Mouse (Mus musculus) MEL (cell line): ENCODE data around the gene Fthl17c. TPM values are rescaled to one million over a fixed set of nuclear protein-coding genes. Genes with fewer than 3 reads are reported as not detected.

ENCODE experiments used
- DNase-seq: peaks from one replicate; pipeline ENCODE4 v3.0.0; 2011; ENCODE audit warnings: low read depth, low spot score
- H3K27ac ChIP-seq: 2 replicates; pipeline ENCODE4 v1.5.1; 2012; ENCODE audit warnings: low read depth, mild to moderate bottlenecking, control low read depth, low read length, moderate library complexity; ENCODE audit not compliant: control insufficient read depth
- H3K27me3 ChIP-seq, 2 experiments: fragments of 150-350 bp in 1 of 2; sonication (generic) in 1 of 2; 2 replicates each; pipeline ENCODE4 v1.6.1; 2012; ENCODE audit warnings: low read length in 2 of 2, mild to moderate bottlenecking in 2 of 2, improper control_type of control experiment in 1 of 2, moderate library complexity in 1 of 2; ENCODE audit not compliant: insufficient read depth in 2 of 2, control insufficient read depth in 1 of 2
- H3K36me3 ChIP-seq, 2 experiments: 2 replicates each; pipeline ENCODE4 v1.6.1; 2012 to 2014; ENCODE audit warnings: low read length in 2 of 2, improper control_type of control experiment in 1 of 2, inconsistent platforms in 1 of 2, mild to moderate bottlenecking in 1 of 2; ENCODE audit not compliant: insufficient read depth in 2 of 2, control insufficient read depth in 1 of 2
- H3K4me1 ChIP-seq, 2 experiments: fragments of 150-350 bp in 1 of 2; sonication (generic) in 1 of 2; 2 replicates each; pipeline ENCODE4 v1.6.1; 2012; ENCODE audit warnings: low read length in 2 of 2, improper control_type of control experiment in 1 of 2, mild to moderate bottlenecking in 1 of 2; ENCODE audit not compliant: insufficient read depth in 2 of 2, control insufficient read depth in 1 of 2
- H3K4me3 ChIP-seq, 2 experiments: fragments of 150-350 bp in 1 of 2; sonication (generic) in 1 of 2; 2 replicates each; pipeline ENCODE4 v1.5.1; 2012; ENCODE audit warnings: low read depth in 2 of 2, low read length in 2 of 2, mild to moderate bottlenecking in 2 of 2, moderate library complexity in 2 of 2, control low read depth in 1 of 2, improper control_type of control experiment in 1 of 2; ENCODE audit not compliant: control insufficient read depth in 1 of 2, insufficient read depth in 1 of 2
- H3K79me2 ChIP-seq: 2 replicates; pipeline ENCODE4 v1.6.1; 2012; ENCODE audit warnings: mild to moderate bottlenecking, low read length, moderate library complexity; ENCODE audit not compliant: control insufficient read depth, poor library complexity, insufficient read depth
- H3K9ac ChIP-seq: 2 replicates; pipeline ENCODE4 v1.6.1; 2012; ENCODE audit warnings: low read depth, mild to moderate bottlenecking, control low read depth, low read length, moderate library complexity; ENCODE audit not compliant: control insufficient read depth, poor library complexity, severe bottlenecking
- H3K9me3 ChIP-seq: fragments of 150-350 bp; sonication (generic); replicated peaks from 2 replicates; pipeline ENCODE4 v1.6.1; 2012; ENCODE audit warnings: mild to moderate bottlenecking, low read length, improper control_type of control experiment, moderate library complexity; ENCODE audit not compliant: insufficient read depth
- CHD2 ChIP-seq: IDR thresholded peaks from 2 replicates; pipeline ENCODE4 v1.6.1; 2011; ENCODE audit warnings: low read length, improper control_type of control experiment
- EP300 ChIP-seq, 2 experiments: IDR thresholded peaks; 2 replicates each; pipeline ENCODE4 v1.6.1; 2011; ENCODE audit warnings: improper control_type of control experiment in 2 of 2, low read length in 2 of 2, low read depth in 1 of 2, mild to moderate bottlenecking in 1 of 2
- ETS1 ChIP-seq: IDR thresholded peaks from 2 replicates; pipeline ENCODE4 v1.6.1; 2012; ENCODE audit warnings: low read depth, mild to moderate bottlenecking, inconsistent platforms, low read length, improper control_type of control experiment, moderate library complexity
- GATA1 ChIP-seq: IDR thresholded peaks from 2 replicates; pipeline ENCODE4 v1.6.1; 2011; ENCODE audit warnings: low read depth, low read length, improper control_type of control experiment
- HCFC1 ChIP-seq: IDR thresholded peaks from 2 replicates; pipeline ENCODE4 v1.6.1; 2012; ENCODE audit warnings: low read depth, mild to moderate bottlenecking, inconsistent platforms, low read length, improper control_type of control experiment, moderate library complexity
- JUND ChIP-seq: IDR thresholded peaks from 2 replicates; pipeline ENCODE4 v1.6.1; 2011; ENCODE audit warnings: low read depth, mild to moderate bottlenecking, improper control_type of control experiment, low read length
- MAFK ChIP-seq: IDR thresholded peaks from 2 replicates; pipeline ENCODE4 v1.6.1; 2011; ENCODE audit warnings: low read depth, mild to moderate bottlenecking, low read length, improper control_type of control experiment, borderline replicate concordance
- MAX ChIP-seq: IDR thresholded peaks from 2 replicates; pipeline ENCODE4 v1.6.1; 2011; ENCODE audit warnings: low read length, improper control_type of control experiment
- MAZ ChIP-seq: IDR thresholded peaks from 2 replicates; pipeline ENCODE4 v1.6.1; 2012; ENCODE audit warnings: low read depth, mild to moderate bottlenecking, inconsistent platforms, low read length, improper control_type of control experiment
- MYB ChIP-seq: IDR thresholded peaks from 2 replicates; pipeline ENCODE4 v1.6.1; 2011; ENCODE audit warnings: mild to moderate bottlenecking, low read depth, low read length, improper control_type of control experiment
- MYC ChIP-seq: IDR thresholded peaks from 2 replicates; pipeline ENCODE4 v1.6.1; 2011; ENCODE audit warnings: low read depth, mild to moderate bottlenecking, low read length, improper control_type of control experiment, moderate library complexity
- NELFE ChIP-seq: IDR thresholded peaks from 2 replicates; pipeline ENCODE4 v1.6.1; 2011; ENCODE audit warnings: low read depth, low read length, improper control_type of control experiment
- NRF1 ChIP-seq: IDR thresholded peaks from 2 replicates; pipeline ENCODE4 v1.6.1; 2014; ENCODE audit warnings: low read depth, mild to moderate bottlenecking, inconsistent platforms, low read length, improper control_type of control experiment, moderate library complexity; ENCODE audit not compliant: poor library complexity, insufficient read depth, severe bottlenecking
- POLR2AphosphoS2 ChIP-seq: IDR thresholded peaks from 2 replicates; pipeline ENCODE4 v1.6.1; 2011; ENCODE audit warnings: low read length, improper control_type of control experiment
- TBP ChIP-seq: IDR thresholded peaks from 2 replicates; pipeline ENCODE4 v1.8.0; 2011; ENCODE audit warnings: low read depth, low read length, improper control_type of control experiment
- ZMIZ1 ChIP-seq: IDR thresholded peaks from 2 replicates; pipeline ENCODE4 v1.6.1; 2012; ENCODE audit warnings: low read depth, mild to moderate bottlenecking, inconsistent platforms, low read length, improper control_type of control experiment, moderate library complexity
- polyA plus RNA-seq, 2 experiments: library from polyadenylated mRNA; stranded (reverse) in 1 of 2; unstranded in 1 of 2; fragments of >175 nt in 1 of 2; fragments of >200 nt in 1 of 2; gene quantifications; 2 replicates each; pipeline versions ENCODE4 v1.2.1 to v1.2.4; 2012; ENCODE audit warnings: low replicate concordance in 2 of 2, low read depth in 1 of 2; ENCODE audit not compliant: insufficient read length in 2 of 2, insufficient read depth in 1 of 2, missing spikeins in 1 of 2
- total RNA-seq: library from RNA; depleted of rRNA; stranded (reverse); fragments of 300-350 nt; gene quantifications from 2 replicates; pipeline ENCODE4 v1.2.3, GENCODE M21; 2012; rRNA removed

Gene Fthl17c
- total and polyA plus RNA-seq, 3 experiments: not detected

DNA sequence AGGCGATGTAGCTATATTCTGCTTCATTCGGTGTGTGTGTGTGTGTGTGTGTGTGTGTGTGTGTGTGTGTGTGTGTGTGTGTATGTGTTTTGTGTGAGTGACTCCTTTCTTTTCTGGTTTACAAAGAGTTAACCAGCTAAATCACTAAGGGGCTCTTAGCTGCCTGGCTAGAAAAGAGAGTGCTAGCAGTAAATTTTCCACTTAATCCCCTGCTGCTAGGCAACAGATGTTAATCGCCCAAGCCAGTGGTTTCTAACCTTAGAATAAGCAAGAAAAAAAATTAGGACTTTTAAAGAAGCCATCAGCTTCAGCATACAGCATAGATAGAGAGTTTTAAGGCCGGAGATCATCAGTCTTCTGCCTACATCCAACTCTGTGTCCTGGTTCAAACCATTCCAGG is 49.1 kb downstream of the Fthl17c start:
- H3K27ac ChIP-seq: no peak overlapping the region
- no peaks in the 10 kb centered on the region for H3K79me2 ChIP-seq
- H3K27me3 ChIP-seq: no peaks in the 10 kb centered on the region
- H3K9ac ChIP-seq: no peak overlapping the region
- TF ChIP-seq MAZ: no peak
- no peak for TF ChIP-seq NRF1
- TF ChIP-seq MYC: no peak
- TF ChIP-seq JUND: no peak
- TF ChIP-seq NELFE: no peak
- no peak for TF ChIP-seq MAFK
- TF ChIP-seq GATA1: no peak
- no peak for TF ChIP-seq MYB
- TF ChIP-seq HCFC1: no peak
- TF ChIP-seq ETS1: no peak
- no peak for TF ChIP-seq ZMIZ1
- TF ChIP-seq POLR2AphosphoS2: no peak
- TF ChIP-seq CHD2: no peak
- TF ChIP-seq EP300 (IDR thresholded peaks at IDR 0.05; ENCODE audit: low read depth in 1 of 2, low read length in 2 of 2): no peak
- TF ChIP-seq MAX: no peak
- no peak for TF ChIP-seq TBP
- H3K4me1 ChIP-seq: no peaks in the 10 kb centered on the region
- H3K4me3 ChIP-seq: no peak overlapping the region
- no peaks in the 10 kb centered on the region for H3K9me3 ChIP-seq
- no peaks in the 10 kb centered on the region for H3K36me3 ChIP-seq
- no peak for DNase-seq

Other genes starting within 250 kb of the Fthl17c start
- gene Ssx9, start 228.1 kb downstream of the Fthl17c start, total RNA-seq: not detected in 2 replicates
- not detected for gene Ssx9, start 228.1 kb downstream of the Fthl17c start, polyA plus RNA-seq
- not detected in 2 replicates for gene Ssxb5, start 172.9 kb downstream of the Fthl17c start, total RNA-seq
- not detected for gene Ssxb5, start 172.9 kb downstream of the Fthl17c start, polyA plus RNA-seq
- gene Gm6592, start 132.6 kb downstream of the Fthl17c start, total RNA-seq: not detected in 2 replicates
- not detected for gene Gm6592, start 132.6 kb downstream of the Fthl17c start, polyA plus RNA-seq
- gene Gm5751, start 102.3 kb downstream of the Fthl17c start, total RNA-seq: 1.3 and 2.0 TPM in 2 replicates
- gene Gm5751, start 102.3 kb downstream of the Fthl17c start, polyA plus RNA-seq: 1 to 10 TPM in 1 of 2 experiments, not detected in 1; 2.1 TPM
- gene B630019K06Rik, start 84.2 kb downstream of the Fthl17c start, total RNA-seq: not detected in 2 replicates
- gene B630019K06Rik, start 84.2 kb downstream of the Fthl17c start, polyA plus RNA-seq: under 1 TPM in 1 of 2 experiments, not detected in 1; 0.03 TPM
- not detected in 2 replicates for gene Fthl17b, start 13.6 kb downstream of the Fthl17c start, total RNA-seq
- not detected for gene Fthl17b, start 13.6 kb downstream of the Fthl17c start, polyA plus RNA-seq
- gene Fthl17d, start 10.2 kb upstream of the Fthl17c start, total RNA-seq: not detected in 2 replicates
- gene Fthl17d, start 10.2 kb upstream of the Fthl17c start, polyA plus RNA-seq: not detected
- not detected in 2 replicates for gene Fthl17e, start 56.9 kb upstream of the Fthl17c start, total RNA-seq
- not detected for gene Fthl17e, start 56.9 kb upstream of the Fthl17c start, polyA plus RNA-seq
- not detected in 2 replicates for gene Fthl17f, start 86.5 kb upstream of the Fthl17c start, total RNA-seq
- not detected for gene Fthl17f, start 86.5 kb upstream of the Fthl17c start, polyA plus RNA-seq
- gene 4930402K13Rik, start 128.0 kb upstream of the Fthl17c start, total RNA-seq: not detected in 2 replicates
- not detected for gene 4930402K13Rik, start 128.0 kb upstream of the Fthl17c start, polyA plus RNA-seq
- not detected in 2 replicates for gene Lancl3, start 223.3 kb upstream of the Fthl17c start, total RNA-seq
- under 1 TPM in 1 of 2 experiments, not detected in 1; 0.03 TPM for gene Lancl3, start 223.3 kb upstream of the Fthl17c start, polyA plus RNA-seq